Mouse (Mus musculus): ENCODE results near the gene Wdr77.
"Not testable (repeated sequence)": the region's sequence is repeated elsewhere in the genome, so short reads cannot be mapped to it uniquely, and the experiment has no call there.

Gene Wdr77

GRCm38 (mm10) chr3:105957235-105957634, 1.9 kb upstream of the Wdr77 start:
- DNase-seq: no peak

- DNase-seq: no peak
These were observed 965 bp upstream of the Wdr77 start for GRCm38 (mm10) chr3:105958204-105958603.

GRCm38 (mm10) chr3:105959585-105959984, 416 bp downstream of the Wdr77 start:
- DNase-seq: peak; percentile 49

- no peak for DNase-seq
These were observed 830 bp downstream of the Wdr77 start, which contains the start of gene Atp5f1 for GRCm38 (mm10) chr3:105959999-105960398. Gene Atp5f1 (minus strand): TSS chr3:105960099.

GRCm38 (mm10) chr3:105960700-105961099, 1.5 kb downstream of the Wdr77 start:
- peak; percentile 25 for DNase-seq

- no peak for DNase-seq
These were observed 12.8 kb downstream of the Wdr77 start for GRCm38 (mm10) chr3:105971831-105972446.

GRCm38 (mm10) chr3:105973411-105973810, 14.2 kb downstream of the Wdr77 start, which contains the start of gene Ovgp1:
Gene Ovgp1 (plus strand): TSS chr3:105973711.
- no peak for DNase-seq

- DNase-seq: no peak
These were observed 15.0 kb downstream of the Wdr77 start for GRCm38 (mm10) chr3:105974174-105974573.

- not testable (repeated sequence) for DNase-seq
These were observed 30.4 kb downstream of the Wdr77 start for GRCm38 (mm10) chr3:105989611-105990010.

GRCm38 (mm10) chr3:105991653-105992283, 32.6 kb downstream of the Wdr77 start:
- DNase-seq: peak; percentile 69

- DNase-seq: no peak
These were observed 35.6 kb downstream of the Wdr77 start for GRCm38 (mm10) chr3:105994730-105995129.

GRCm38 (mm10) chr3:106000707-106001375, 41.7 kb downstream of the Wdr77 start:
- no peak for DNase-seq

- peak; percentile 80 for DNase-seq
These were observed 42.5 kb downstream of the Wdr77 start for GRCm38 (mm10) chr3:106001416-106002370.

- DNase-seq: not testable (repeated sequence)
These were observed 44.2 kb downstream of the Wdr77 start for GRCm38 (mm10) chr3:106003360-106003759.

- no peak for DNase-seq
These were observed 55.4 kb downstream of the Wdr77 start, which contains the start of gene Pifo for GRCm38 (mm10) chr3:106014546-106014945. Gene Pifo (minus strand): TSS chr3:106014646.

Data from embryo, embryonic 11 days (tissue).